In the genomic region with DNA sequence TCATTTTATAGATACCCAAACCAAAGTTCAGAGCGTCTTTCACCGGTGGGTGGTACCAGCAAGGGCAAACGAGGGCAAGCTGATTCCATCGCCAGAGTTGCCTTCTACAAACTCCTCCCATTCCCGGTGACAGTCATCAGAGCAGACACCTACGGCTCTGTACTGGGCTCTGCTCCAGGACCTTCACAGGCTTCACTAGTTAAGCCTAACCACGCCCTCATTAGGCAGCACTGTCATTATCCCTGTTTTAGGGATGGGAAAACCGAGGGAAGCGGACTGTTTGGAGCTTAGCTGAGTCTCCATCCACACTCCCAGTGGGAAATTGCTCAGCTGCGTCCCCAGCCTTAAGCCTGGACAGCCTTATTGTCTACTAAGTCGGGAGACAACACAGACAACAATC, we compare ENCODE assay signal across 12 mouse cellular contexts. TPM values are rescaled to one million over a fixed set of nuclear protein-coding genes. Genes with fewer than 3 reads are reported as not detected.
DNase-seq lines count a peak whose midpoint lies in the region; ATAC-seq and TF ChIP-seq lines count a peak whose summit lies in the region.
"Had no signal": no experiment of that assay in that cellular context is flagged by ENCODE, and none has a peak within 500 bp of the region (broad histone marks: within the 10 kb centered on the region; RNA-seq: fewer than 3 reads in every experiment).

No protein-coding gene starts in this region.

- 39% methylated on average over 11 of the region's 11 CpGs for WGBS in heart, adult 2 months
- 61% methylated on average over 11 of the region's 11 CpGs for WGBS in heart, embryonic 11.5 days (ENCODE audit: insufficient replicate concordance)

- peak overlapping the region; percentile 36; the same call in 1 of the 2 replicates for H3K27ac ChIP-seq in heart, adult 2 months
- no peak overlapping the region for H3K27ac ChIP-seq in heart, embryonic 11.5 days (ENCODE audit: low read depth, low read length)
- H3K27ac ChIP-seq: heart, embryonic 15.5 days; liver, embryonic 14.5 days had no signal

- H3K4me3 ChIP-seq in heart, adult 2 months, result no peak overlapping the region
- H3K4me3 ChIP-seq in heart, embryonic 11.5 days (ENCODE audit: low read depth, low read length), result no peak overlapping the region
- H3K4me3 ChIP-seq: heart, embryonic 15.5 days had no signal

- ATAC-seq in heart, embryonic 11.5 days (replicated peaks; ENCODE audit: insufficient number of reproducible peaks, low FRiP score, low TSS enrichment), result no peak
- ATAC-seq: forebrain, postnatal 0 days had no signal

- peak in 1 of 2 experiments; percentile 50 for DNase-seq in heart, adult 2 months
- DNase-seq in right cerebral cortex, adult 18-20 months, result peak; percentile 45
- DNase-seq in right cerebral cortex, postnatal 14 days, result no peak
- peak; percentile 46 for DNase-seq in kidney, postnatal 10 days
- no peak for DNase-seq in cerebellum, adult 18-20 months
- no peak for DNase-seq in neural tube, embryonic 10.5 days (ENCODE audit: extremely low spot score, low spot score)
- DNase-seq: cerebellum, adult 2 months; forebrain, postnatal 0 days; thymus, postnatal 4 days had no signal

- no peak overlapping the region for H3K4me2 ChIP-seq in heart, embryonic 11.5 days
- H3K4me2 ChIP-seq: heart, embryonic 15.5 days had no signal

- no peak for TF ChIP-seq CTCF in heart, adult 2 months (IDR thresholded peaks at IDR 0.05)

- no peak overlapping the region for H3K9ac ChIP-seq in heart, adult 2 months (ENCODE audit: low read depth, low read length)
- H3K9ac ChIP-seq in heart, embryonic 11.5 days (ENCODE audit: low read depth, low read length), result no peak overlapping the region
- H3K9ac ChIP-seq: forebrain, postnatal 0 days; heart, embryonic 15.5 days; liver, embryonic 14.5 days had no signal

- TF ChIP-seq EP300 in heart, adult 2 months (IDR thresholded peaks at IDR 0.05; ENCODE audit: insufficient read depth, low read depth, low read length), result no peak

- no peaks in the 10 kb centered on the region for H3K9me3 ChIP-seq in heart, embryonic 11.5 days (replicated peaks; ENCODE audit: control insufficient read depth, low read length)
- H3K9me3 ChIP-seq: heart, embryonic 15.5 days had no signal

- no peak for TF ChIP-seq POLR2A in heart, adult 2 months (IDR thresholded peaks at IDR 0.05; ENCODE audit: insufficient read depth, low read depth, low read length)

- H3K79me2 ChIP-seq in heart, adult 2 months (replicated peaks; ENCODE audit: control insufficient read depth, insufficient read depth, low read length), result no peaks in the 10 kb centered on the region

- intact Hi-C loops in heart, adult 2 months (cut with DNase I), result no loop called here

- H3K4me1 ChIP-seq in heart, adult 2 months (ENCODE audit: control insufficient read depth, insufficient read depth, low read length), result peaks cover 2% of the 10 kb centered on the region; the same call in 1 of the 2 replicates
- peaks cover 6% of the 10 kb centered on the region; the same call in 1 of the 2 replicates for H3K4me1 ChIP-seq in heart, embryonic 11.5 days (ENCODE audit: control insufficient read depth, insufficient read depth, low read length)

- H3K36me3 ChIP-seq in heart, adult 2 months (ENCODE audit: control insufficient read depth, insufficient read depth, low read length), result no peaks in the 10 kb centered on the region
- H3K36me3 ChIP-seq in heart, embryonic 11.5 days (ENCODE audit: control insufficient read depth, insufficient read depth, low read length), result no peaks in the 10 kb centered on the region
- H3K36me3 ChIP-seq: heart, embryonic 15.5 days had no signal

- no peaks in the 10 kb centered on the region for H3K27me3 ChIP-seq in heart, adult 2 months (ENCODE audit: control insufficient read depth, insufficient read depth, low read length)
- H3K27me3 ChIP-seq in heart, embryonic 11.5 days (ENCODE audit: control insufficient read depth, insufficient read depth, low read length), result peaks cover 2% of the 10 kb centered on the region

RNA-seq across cellular contexts. Expression of a gene that starts 20.4 kb away (rescaled TPM):
- total RNA-seq in heart, adult 2 months (2021), result 1 to 10 TPM; 1.1 to 2.0 TPM
- polyA plus RNA-seq in heart, adult 2 months (2012; rRNA removed), result 2.3 and 2.7 TPM in 2 replicates
- 0.62 and 0.72 TPM in 2 replicates for polyA plus RNA-seq in heart, embryonic 11.5 days (2014; fragmentation: Nextera tagmentation; extraction: Ambion mirVana)

RNA-seq across cellular contexts. Expression of a gene that starts 45.7 kb away (rescaled TPM):
- 10 to 100 TPM; 23.7 to 25.7 TPM for total RNA-seq in heart, adult 2 months (2021)
- polyA plus RNA-seq in heart, adult 2 months (2012; rRNA removed), result 54.9 and 61.8 TPM in 2 replicates
- 24.6 and 25.0 TPM in 2 replicates for polyA plus RNA-seq in heart, embryonic 11.5 days (2014; fragmentation: Nextera tagmentation; extraction: Ambion mirVana)

Comparison
In these comparisons a context has a peak if more than half of its experiments do, and no peak if none do; other contexts are left out.
1. DNase-seq: peak in right cerebral cortex, adult 18-20 months (single experiment) and kidney, postnatal 10 days (single experiment); none in right cerebral cortex, postnatal 14 days (single experiment), cerebellum, adult 18-20 months (0 of 2) and neural tube, embryonic 10.5 days (single experiment).